Mouse (Mus musculus): ENCODE data around the gene Ankrd28.

DNA sequence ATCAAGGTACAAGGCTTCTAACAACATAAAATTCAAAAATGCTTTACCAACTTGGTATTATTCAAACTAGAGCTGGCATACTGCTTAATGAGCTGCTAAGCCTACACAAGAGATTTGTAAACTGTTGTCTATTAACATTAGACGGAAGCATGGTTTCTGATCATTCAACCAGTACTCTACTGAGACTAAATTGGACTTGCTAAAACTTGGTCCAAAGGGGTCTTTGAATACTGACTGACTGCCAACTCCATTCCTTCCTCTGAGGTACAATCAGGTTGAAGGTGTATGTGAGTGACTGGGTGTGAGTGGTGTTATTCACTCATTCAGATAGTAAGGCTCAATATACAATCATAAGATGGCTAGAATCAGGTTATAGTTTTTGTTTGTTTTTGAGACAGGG, 107.7 kb downstream of the Ankrd28 start:
- no peak for TF ChIP-seq CTCF (IDR thresholded peaks at IDR 0.05; ENCODE audit: borderline replicate concordance, extremely low read depth, insufficient read depth, insufficient read length)
- TF ChIP-seq POLR2A (IDR thresholded peaks at IDR 0.05; ENCODE audit: borderline replicate concordance, extremely low read depth, insufficient read depth, insufficient read length, poor library complexity, severe bottlenecking): no peak

Data from brain, embryonic 14.5 days (tissue).